Comparison of ENCODE assay signal across 28 mouse cellular contexts in genomic region chr6:124426604-124427003, GRCm38 (mm10). TPM values are rescaled to one million over a fixed set of nuclear protein-coding genes. Genes with fewer than 3 reads are reported as not detected.
DNase-seq lines count a peak whose midpoint lies in the region; ATAC-seq and TF ChIP-seq lines count a peak whose summit lies in the region.
"Had no signal": no experiment of that assay in that cellular context is flagged by ENCODE, and none has a peak within 500 bp of the region (broad histone marks: within the 10 kb centered on the region; RNA-seq: fewer than 3 reads in every experiment).

No protein-coding gene starts in this region.

- H3K4me1 ChIP-seq in heart, embryonic 12.5 days (replicated peaks): peaks cover 35% of the 10 kb centered on the region
- peaks cover 26% of the 10 kb centered on the region for H3K4me1 ChIP-seq in olfactory bulb, adult 2 months (ENCODE audit: control insufficient read depth, insufficient read depth, low read length)
- H3K4me1 ChIP-seq: limb, embryonic 12.5 days had no signal

- H3K27me3 ChIP-seq in heart, embryonic 12.5 days (replicated peaks): peaks cover 54% of the 10 kb centered on the region
- H3K27me3 ChIP-seq: embryonic facial prominence, embryonic 13.5 days; forebrain, embryonic 12.5 days; hindbrain, embryonic 12.5 days; limb, embryonic 12.5 days; midbrain, embryonic 13.5 days had no signal

- no peak for TF ChIP-seq CTCF in left cerebral cortex, adult 2 months (IDR thresholded peaks at IDR 0.05)
- TF ChIP-seq CTCF in olfactory bulb, adult 2 months (IDR thresholded peaks at IDR 0.05; ENCODE audit: insufficient read depth, low read depth, low read length): no peak

- no peak for TF ChIP-seq POLR2A in olfactory bulb, adult 2 months (IDR thresholded peaks at IDR 0.05; ENCODE audit: insufficient read depth, low read depth, low read length)

- WGBS in heart, embryonic 12.5 days: 22% methylated on average over 3 of the region's 3 CpGs
- WGBS in olfactory bulb, adult 2 months: 77% methylated on average over 3 of the region's 3 CpGs

- H3K27ac ChIP-seq in heart, embryonic 12.5 days (ENCODE audit: poor library complexity, severe bottlenecking): no peak overlapping the region
- peak overlapping the region; percentile 20 for H3K27ac ChIP-seq in left cerebral cortex, adult 2 months
- H3K27ac ChIP-seq in olfactory bulb, adult 2 months (ENCODE audit: insufficient read depth, low read depth, low read length): peak overlapping the region; percentile 51; the same call in 1 of the 2 replicates
- H3K27ac ChIP-seq: embryonic facial prominence, embryonic 13.5 days; forebrain, embryonic 12.5 days; hindbrain, embryonic 12.5 days; limb, embryonic 12.5 days; midbrain, embryonic 13.5 days had no signal

- H3K9me3 ChIP-seq in heart, embryonic 12.5 days (replicated peaks): 0 out of 2 replicates have a peak, but pooled peaks cover 4% of the 10 kb centered on the region
- H3K9me3 ChIP-seq: embryonic facial prominence, embryonic 13.5 days; forebrain, embryonic 12.5 days; hindbrain, embryonic 12.5 days; limb, embryonic 12.5 days; midbrain, embryonic 13.5 days had no signal

- peak; percentile 76 for DNase-seq in adrenal gland, adult 2 months
- no peak for DNase-seq in adrenal gland, adult 18-20 months (ENCODE audit: low spot score in 2 of 2)
- DNase-seq in heart, postnatal 14 days: no peak
- no peak for DNase-seq in left cerebral cortex, adult 2 months (ENCODE audit: extremely low spot score in 1 of 2, low spot score in 2 of 2)
- no peak for DNase-seq in left cerebral cortex, adult 18-20 months (ENCODE audit: low spot score in 2 of 2)
- no peak for DNase-seq in frontal cortex, postnatal 14 days (ENCODE audit: low spot score in 2 of 2)
- DNase-seq: cerebellum, adult 2 months; cerebellum, postnatal 25 days; embryo, embryonic 11 days; kidney, postnatal 25 days; liver, postnatal 0 days; lung, postnatal 10 days; retina, postnatal 1 day; right cerebral cortex, postnatal 25 days; spleen, adult 18-20 months had no signal

- H3K36me3 ChIP-seq in heart, embryonic 12.5 days: no peaks in the 10 kb centered on the region
- H3K36me3 ChIP-seq: embryonic facial prominence, embryonic 13.5 days; forebrain, embryonic 12.5 days; limb, embryonic 12.5 days had no signal

- H3K4me2 ChIP-seq in heart, embryonic 12.5 days: peak overlapping the region; percentile 14; the same call in 1 of the 2 replicates
- H3K4me2 ChIP-seq: embryonic facial prominence, embryonic 13.5 days; forebrain, embryonic 12.5 days; hindbrain, embryonic 12.5 days; limb, embryonic 12.5 days; liver, embryonic 11.5 days; midbrain, embryonic 13.5 days had no signal

- intact Hi-C loops in heart, postnatal 14 days (cut with DNase I): no loop called here
- intact Hi-C loops in left cerebral cortex, adult 2 months (cut with DNase I): no loop called here

- no peak overlapping the region for H3K9ac ChIP-seq in heart, embryonic 12.5 days
- H3K9ac ChIP-seq: embryonic facial prominence, embryonic 13.5 days; forebrain, embryonic 12.5 days; hindbrain, embryonic 12.5 days; limb, embryonic 12.5 days; liver, postnatal 0 days; midbrain, embryonic 13.5 days had no signal

- peak; percentile 54; the same call in 1 of the 2 replicates for ATAC-seq in heart, embryonic 12.5 days (ENCODE audit: insufficient number of reproducible peaks, low FRiP score)
- ATAC-seq: CD4-positive, CD25-positive, alpha-beta regulatory T cell, adult 4 months; intestine, postnatal 0 days; liver, postnatal 0 days; midbrain, embryonic 13.5 days had no signal

- H3K4me3 ChIP-seq in heart, embryonic 12.5 days: no peak overlapping the region
- no peak overlapping the region for H3K4me3 ChIP-seq in left cerebral cortex, adult 2 months
- H3K4me3 ChIP-seq in olfactory bulb, adult 2 months (ENCODE audit: insufficient read depth, low read depth, low read length): no peak overlapping the region
- H3K4me3 ChIP-seq: embryonic facial prominence, embryonic 13.5 days; erythroblast, embryonic 14.5 days; forebrain, embryonic 12.5 days; hindbrain, embryonic 12.5 days; layer of hippocampus, adult 2 months; limb, embryonic 12.5 days; midbrain, embryonic 13.5 days had no signal

RNA-seq across cellular contexts. Expression of gene Pex5, which starts 11.7 kb away (rescaled TPM):
- total RNA-seq in adrenal gland, adult 2 months (2021): 10 to 100 TPM; 71.0 to 99.9 TPM
- 44.9 and 47.5 TPM in 2 replicates for polyA plus RNA-seq in adrenal gland, adult 2 months (2012; rRNA removed)
- total RNA-seq in adrenal gland, adult 18-20 months (2021): 100 to 1,000 TPM; 116 to 119 TPM
- polyA plus RNA-seq in heart, embryonic 12.5 days (2016; fragmentation: Nextera tagmentation; extraction: Ambion mirVana): 23.7 and 25.4 TPM in 2 replicates
- total RNA-seq in heart, postnatal 14 days (2021): 10 to 100 TPM; 26.9 to 27.4 TPM
- total RNA-seq in left cerebral cortex, adult 2 months (2021): 10 to 100 TPM; 65.7 to 65.9 TPM
- total RNA-seq in left cerebral cortex, adult 18-20 months (2021): 10 to 100 TPM; 60.7 to 70.5 TPM
- polyA plus RNA-seq in olfactory bulb, adult 2 months (2012; ENCODE audit: insufficient read depth, insufficient read length, low replicate concordance, missing spikeins): not detected in 2 replicates

RNA-seq across cellular contexts. Expression of gene Clstn3, which starts 38.0 kb away (rescaled TPM):
- total RNA-seq in adrenal gland, adult 2 months (2021): 100 to 1,000 TPM in 1 of 2 experiments, 10 to 100 TPM in 1; 91.8 to 146 TPM
- 62.4 and 91.3 TPM in 2 replicates for polyA plus RNA-seq in adrenal gland, adult 2 months (2012; rRNA removed)
- 100 to 1,000 TPM; 107 to 199 TPM for total RNA-seq in adrenal gland, adult 18-20 months (2021)
- 1.5 and 1.7 TPM in 2 replicates for polyA plus RNA-seq in heart, embryonic 12.5 days (2016; fragmentation: Nextera tagmentation; extraction: Ambion mirVana)
- 1 to 10 TPM in 1 of 2 experiments, under 1 TPM in 1; 0.24 to 1.5 TPM for total RNA-seq in heart, postnatal 14 days (2021)
- total RNA-seq in left cerebral cortex, adult 2 months (2021): 100 to 1,000 TPM; 393 to 399 TPM
- 100 to 1,000 TPM; 358 to 362 TPM for total RNA-seq in left cerebral cortex, adult 18-20 months (2021)
- not detected in 2 replicates for polyA plus RNA-seq in olfactory bulb, adult 2 months (2012; ENCODE audit: insufficient read depth, insufficient read length, low replicate concordance, missing spikeins)
- total RNA-seq: monocyte, adult 5-6 weeks had no signal

Comparison
In these comparisons a context has a peak if more than half of its experiments do, and no peak if none do; other contexts are left out.
1. RNA of gene Clstn3, which starts 38.0 kb away (total RNA-seq): 393 to 399 TPM in left cerebral cortex, adult 2 months, 358 to 362 TPM in left cerebral cortex, adult 18-20 months, 107 to 199 TPM in adrenal gland, adult 18-20 months and 91.8 to 146 TPM in adrenal gland, adult 2 months; 0.24 to 1.5 TPM in heart, postnatal 14 days; every median in the first group is over 10 times any median in the second.